Mouse (Mus musculus): ENCODE data around the gene Ugt1a7c. TPM values are rescaled to one million over a fixed set of nuclear protein-coding genes. Genes with fewer than 3 reads are reported as not detected.
"Not testable (repeated sequence)": the region's sequence is repeated elsewhere in the genome, so short reads cannot be mapped to it uniquely, and the experiment has no call there.

Gene Ugt1a7c
- polyA plus RNA-seq (2015; fragmentation: Nextera tagmentation; extraction: Ambion mirVana) = 4.2 and 4.6 TPM in 2 replicates

GRCm38 (mm10) chr1:88094941-88095492 lies at the start of gene Ugt1a7c:
Ugt1a7c (plus strand) TSS chr1:88095062.
- 9% methylated on average over 10 of the region's 10 CpGs for whole genome bisulfite sequencing
- peak; percentile 79 for ATAC-seq (ENCODE audit: insufficient number of reproducible peaks, low FRiP score, low TSS enrichment, low read depth)
- no peaks in the 10 kb centered on the region for H3K36me3 ChIP-seq
- no peaks in the 10 kb centered on the region for H3K27me3 ChIP-seq
- H3K4me1 ChIP-seq = peaks cover 15% of the 10 kb centered on the region; the same call in 1 of the 2 replicates
- H3K9ac ChIP-seq = no peak within 1 kb of the TSS
- peak within 1 kb of the TSS; percentile 16; the same call in 1 of the 2 replicates for H3K4me3 ChIP-seq
- H3K4me2 ChIP-seq = peak within 1 kb of the TSS; percentile 43
- no peaks in the 10 kb centered on the region for H3K9me3 ChIP-seq
- H3K27ac ChIP-seq = peak within 1 kb of the TSS; percentile 86

DNA sequence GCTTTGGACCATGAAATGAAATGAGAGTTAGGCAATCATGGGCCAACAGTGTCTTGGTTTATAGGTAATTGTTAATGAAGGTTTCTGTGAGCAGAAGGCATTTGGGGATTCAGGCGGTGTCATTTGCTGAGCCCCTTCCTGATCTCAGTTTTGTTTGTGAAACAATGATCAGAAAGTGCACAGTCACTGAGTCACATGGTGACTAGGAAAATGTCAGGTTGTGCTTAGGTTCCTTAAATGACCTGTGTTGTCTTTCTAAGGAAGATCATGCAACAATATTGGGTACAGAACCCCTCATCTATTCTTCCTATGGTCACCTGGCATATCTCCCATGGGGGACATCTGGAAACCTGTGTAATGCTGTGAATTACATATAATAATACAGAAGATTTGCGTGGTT lies 47.5 kb upstream of the Ugt1a7c start:
- not testable (repeated sequence) for H3K4me1 ChIP-seq; ATAC-seq (ENCODE audit: insufficient number of reproducible peaks, low FRiP score, low TSS enrichment, low read depth)
- 83% methylated on average over 2 of the region's 2 CpGs for WGBS

GRCm38 (mm10) chr1:88055088-88055487 lies 39.8 kb upstream of the Ugt1a7c start, which contains the start of gene Ugt1a10:
Ugt1a10 (plus strand) TSS chr1:88055388.
- Histone ChIP-seq H3K27me3 (no peaks in the 10 kb centered on the region), H3K4me1 (no peaks in the 10 kb centered on the region), H3K27ac (no peak within 1 kb of the TSS), H3K9me3 (no peaks in the 10 kb centered on the region), H3K4me3 (no peak within 1 kb of the TSS), H3K4me2 (no peak within 1 kb of the TSS), H3K9ac (no peak within 1 kb of the TSS), H3K36me3 (no peaks in the 10 kb centered on the region)
- no peak for ATAC-seq (ENCODE audit: insufficient number of reproducible peaks, low FRiP score, low TSS enrichment, low read depth)
- WGBS = 87% methylated on average over 1 of the region's 1 CpGs

More for the DNA sequence above, 47.5 kb upstream of the Ugt1a7c start:
- not testable (repeated sequence) for H3K36me3 ChIP-seq, H3K9ac ChIP-seq, H3K4me2 ChIP-seq, H3K27ac ChIP-seq, H3K4me3 ChIP-seq, H3K9me3 ChIP-seq, H3K27me3 ChIP-seq

- H3K4me1 ChIP-seq; ATAC-seq (ENCODE audit: insufficient number of reproducible peaks, low FRiP score, low TSS enrichment, low read depth); H3K9ac ChIP-seq; H3K9me3 ChIP-seq; H3K4me2 ChIP-seq; H3K27ac ChIP-seq; H3K27me3 ChIP-seq; H3K4me3 ChIP-seq; H3K36me3 ChIP-seq: not testable (repeated sequence)
- WGBS = 75% methylated on average over 2 of the region's 2 CpGs
Measured at GRCm38 (mm10) chr1:88066472-88067102, 28.3 kb upstream of the Ugt1a7c start.

DNA sequence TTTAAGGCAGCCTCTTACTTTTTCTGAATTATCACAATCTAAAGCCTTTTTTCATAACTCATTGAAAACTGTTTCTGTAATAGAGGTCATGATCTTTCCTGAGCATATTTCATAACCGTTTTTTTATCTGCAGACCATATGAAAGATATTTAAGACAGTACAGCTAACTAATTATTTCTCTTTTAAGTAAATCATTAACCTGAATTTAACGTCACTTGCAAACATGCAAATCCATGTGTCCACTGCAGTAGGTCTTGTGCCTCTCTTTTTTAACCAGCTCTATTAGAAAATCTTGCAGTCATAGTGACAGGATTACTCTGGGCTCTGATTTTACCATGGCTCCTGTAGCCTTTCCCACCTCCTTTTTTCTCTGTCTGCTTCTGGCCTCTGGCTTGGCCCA lies 24.4 kb upstream of the Ugt1a7c start, which contains the start of gene Ugt1a9:
Gene Ugt1a9, plus strand, starts transcription at position 306 of the 400 bp plus-strand sequence.
- H3K36me3 ChIP-seq = no peaks in the 10 kb centered on the region
- no peaks in the 10 kb centered on the region for H3K27me3 ChIP-seq
- ATAC-seq (ENCODE audit: insufficient number of reproducible peaks, low FRiP score, low TSS enrichment, low read depth) = no peak
- H3K4me3 ChIP-seq = no peak within 1 kb of the TSS
- H3K27ac ChIP-seq = no peak within 1 kb of the TSS
- no peaks in the 10 kb centered on the region for H3K9me3 ChIP-seq
- no peak within 1 kb of the TSS for H3K9ac ChIP-seq
- WGBS = 70% methylated on average over 2 of the region's 2 CpGs
- no peaks in the 10 kb centered on the region for H3K4me1 ChIP-seq
- H3K4me2 ChIP-seq = no peak within 1 kb of the TSS

- Histone ChIP-seq H3K4me2 (no peak overlapping the region), H3K4me3 (no peak overlapping the region), H3K36me3 (no peaks in the 10 kb centered on the region), H3K27ac (no peak overlapping the region), H3K9me3 (no peaks in the 10 kb centered on the region), H3K9ac (no peak overlapping the region), H3K27me3 (no peaks in the 10 kb centered on the region), H3K4me1 (no peaks in the 10 kb centered on the region)
- ATAC-seq (ENCODE audit: insufficient number of reproducible peaks, low FRiP score, low TSS enrichment, low read depth) = no peak
- WGBS = 75% methylated on average over 4 of the region's 4 CpGs
Measured at GRCm38 (mm10) chr1:88070902-88071301, 24.0 kb upstream of the Ugt1a7c start.

GRCm38 (mm10) chr1:88074471-88074870 lies 20.4 kb upstream of the Ugt1a7c start:
- no peak overlapping the region for H3K9ac ChIP-seq

GRCm38 (mm10) chr1:88077128-88077527 lies 17.7 kb upstream of the Ugt1a7c start:
- Histone ChIP-seq H3K36me3 (no peaks in the 10 kb centered on the region), H3K4me2 (no peak overlapping the region), H3K4me3 (no peak overlapping the region), H3K27me3 (no peaks in the 10 kb centered on the region), H3K4me1 (no peaks in the 10 kb centered on the region), H3K9ac (no peak overlapping the region), H3K9me3 (no peaks in the 10 kb centered on the region), H3K27ac (no peak overlapping the region)
- WGBS = 86% methylated on average over 1 of the region's 1 CpGs
- ATAC-seq (ENCODE audit: insufficient number of reproducible peaks, low FRiP score, low TSS enrichment, low read depth) = no peak

More at GRCm38 (mm10) chr1:88074471-88074870, 20.4 kb upstream of the Ugt1a7c start:
- H3K36me3 ChIP-seq = no peaks in the 10 kb centered on the region
- H3K4me1 ChIP-seq = no peaks in the 10 kb centered on the region
- H3K27me3 ChIP-seq = no peaks in the 10 kb centered on the region
- no peak for ATAC-seq (ENCODE audit: insufficient number of reproducible peaks, low FRiP score, low TSS enrichment, low read depth)
- WGBS = 83% methylated on average over 2 of the region's 2 CpGs
- H3K4me2 ChIP-seq = no peak overlapping the region
- H3K4me3 ChIP-seq = no peak overlapping the region
- H3K9me3 ChIP-seq = no peaks in the 10 kb centered on the region
- H3K27ac ChIP-seq = no peak overlapping the region

GRCm38 (mm10) chr1:88081670-88082069 lies 13.2 kb upstream of the Ugt1a7c start:
- ATAC-seq (ENCODE audit: insufficient number of reproducible peaks, low FRiP score, low TSS enrichment, low read depth) = no peak
- WGBS = 89% methylated on average over 1 of the region's 1 CpGs
- Histone ChIP-seq H3K27me3 (no peaks in the 10 kb centered on the region), H3K4me2 (no peak overlapping the region), H3K27ac (no peak overlapping the region), H3K4me3 (no peak overlapping the region), H3K9ac (no peak overlapping the region), H3K9me3 (no peaks in the 10 kb centered on the region), H3K4me1 (no peaks in the 10 kb centered on the region), H3K36me3 (no peaks in the 10 kb centered on the region)

DNA sequence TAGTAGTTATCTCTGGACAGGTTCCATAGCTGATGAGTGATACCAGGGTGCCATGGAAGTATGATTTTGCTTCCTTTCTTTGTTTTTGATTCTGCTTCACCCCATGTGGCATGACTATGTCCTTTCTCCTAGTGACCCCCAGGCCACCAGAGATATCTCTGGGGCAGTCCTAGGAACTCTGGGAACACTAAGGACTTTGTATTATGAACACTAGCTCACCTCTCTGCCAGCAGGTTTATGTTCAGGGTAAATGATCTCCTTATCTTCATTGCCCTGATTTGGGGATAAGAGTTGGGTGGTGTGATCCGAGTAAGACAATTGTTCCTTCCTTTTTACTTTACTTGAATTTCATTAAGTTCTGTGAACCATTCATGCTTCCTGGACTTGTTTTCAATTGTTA lies 8.7 kb upstream of the Ugt1a7c start:
- no peak overlapping the region for H3K27ac ChIP-seq
- no peaks in the 10 kb centered on the region for H3K9me3 ChIP-seq
- H3K4me3 ChIP-seq = no peak overlapping the region
- no peaks in the 10 kb centered on the region for H3K36me3 ChIP-seq
- ATAC-seq (ENCODE audit: insufficient number of reproducible peaks, low FRiP score, low TSS enrichment, low read depth) = no peak
- H3K4me2 ChIP-seq = no peak overlapping the region
- H3K27me3 ChIP-seq = no peaks in the 10 kb centered on the region
- no peaks in the 10 kb centered on the region for H3K4me1 ChIP-seq
- 54% methylated on average over 1 of the region's 1 CpGs for WGBS
- no peak overlapping the region for H3K9ac ChIP-seq

DNA sequence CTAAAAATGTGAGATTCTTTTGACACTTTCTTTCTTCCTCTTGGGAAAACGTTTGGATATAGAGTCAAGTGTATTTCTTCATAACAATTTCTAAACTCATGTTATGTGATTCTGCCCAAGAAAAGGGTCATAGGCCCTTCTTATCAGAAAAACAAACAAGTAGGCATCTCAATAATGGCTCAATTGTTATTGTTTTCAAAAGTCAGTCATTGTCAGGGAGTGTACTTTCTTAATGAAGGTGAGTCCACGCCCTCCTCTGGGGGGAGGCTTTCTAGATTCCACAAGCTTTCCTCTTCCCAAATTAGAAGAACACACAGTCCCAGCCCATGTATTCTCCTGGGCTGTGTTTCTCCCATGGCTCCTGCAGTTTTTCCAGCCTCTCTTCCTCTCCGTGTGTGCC lies 7.3 kb upstream of the Ugt1a7c start, which contains the start of gene Ugt1a8:
Gene Ugt1a8, plus strand, starts transcription at position 301 of the 400 bp plus-strand sequence.
- 75% methylated on average over 3 of the region's 3 CpGs for WGBS
- ATAC-seq (ENCODE audit: insufficient number of reproducible peaks, low FRiP score, low TSS enrichment, low read depth) = no peak
- Histone ChIP-seq H3K27me3 (no peaks in the 10 kb centered on the region), H3K9ac (no peak within 1 kb of the TSS), H3K4me3 (no peak within 1 kb of the TSS), H3K4me1 (no peaks in the 10 kb centered on the region), H3K27ac (no peak within 1 kb of the TSS), H3K4me2 (no peak within 1 kb of the TSS), H3K36me3 (no peaks in the 10 kb centered on the region), H3K9me3 (no peaks in the 10 kb centered on the region)

DNA sequence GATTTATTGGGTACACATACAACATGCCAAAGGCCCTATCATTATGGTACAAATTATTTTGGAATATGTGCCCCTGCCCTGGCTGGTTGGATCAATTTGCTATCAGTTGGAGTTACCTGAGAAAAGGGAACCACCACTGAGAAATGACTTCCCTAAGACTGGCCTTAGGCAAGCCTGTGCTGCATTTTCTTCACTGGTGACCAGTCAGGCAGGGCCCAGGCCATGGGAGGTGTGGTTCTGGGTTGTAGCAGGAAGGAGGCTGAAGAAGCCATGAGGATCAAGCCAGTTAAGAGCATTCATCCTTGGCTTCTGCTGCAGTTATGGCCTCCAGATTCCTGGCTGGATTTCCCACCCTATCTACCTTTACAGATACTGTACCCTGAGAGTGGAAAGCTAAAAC lies 2.5 kb upstream of the Ugt1a7c start:
- no peak overlapping the region for H3K4me3 ChIP-seq
- H3K9ac ChIP-seq = no peak overlapping the region
- H3K36me3 ChIP-seq = no peaks in the 10 kb centered on the region
- H3K27me3 ChIP-seq = no peaks in the 10 kb centered on the region
- no peak overlapping the region for H3K27ac ChIP-seq
- no peak overlapping the region for H3K4me2 ChIP-seq
- H3K4me1 ChIP-seq = peaks cover 15% of the 10 kb centered on the region; the same call in 1 of the 2 replicates
- ATAC-seq (ENCODE audit: insufficient number of reproducible peaks, low FRiP score, low TSS enrichment, low read depth) = no peak
- H3K9me3 ChIP-seq = no peaks in the 10 kb centered on the region

Data from limb, embryonic 15.5 days (tissue).